ENCODE assay signal across 8 mouse cellular contexts in genomic region chr14:19987358-19987834, GRCm38 (mm10). TPM values are rescaled to one million over a fixed set of nuclear protein-coding genes. Genes with fewer than 3 reads are reported as not detected.
DNase-seq lines count a peak whose midpoint lies in the region; ATAC-seq lines count a peak whose summit lies in the region.

No protein-coding gene starts in this region.

- H3K36me3 ChIP-seq in kidney, embryonic 16.5 days (ENCODE audit: insufficient read depth, low read length) = no peaks in the 10 kb centered on the region
- no peaks in the 10 kb centered on the region for H3K36me3 ChIP-seq in embryonic facial prominence, embryonic 11.5 days (replicated peaks; ENCODE audit: control insufficient read depth, insufficient read depth, low read depth, low read length)
- H3K36me3 ChIP-seq in hindbrain, embryonic 11.5 days (ENCODE audit: control insufficient read depth, insufficient read depth, low read length) = no peaks in the 10 kb centered on the region
- H3K36me3 ChIP-seq in midbrain, embryonic 14.5 days (ENCODE audit: control insufficient read depth, insufficient read depth, low read length) = no peaks in the 10 kb centered on the region

- H3K4me1 ChIP-seq in kidney, embryonic 16.5 days (ENCODE audit: insufficient read depth, low read length) = peaks cover 26% of the 10 kb centered on the region
- peaks cover 11% of the 10 kb centered on the region for H3K4me1 ChIP-seq in embryonic facial prominence, embryonic 11.5 days (ENCODE audit: control insufficient read depth, insufficient read depth, low read length)
- peaks cover 18% of the 10 kb centered on the region for H3K4me1 ChIP-seq in hindbrain, embryonic 11.5 days (replicated peaks; ENCODE audit: control insufficient read depth, insufficient read depth, low read length)
- H3K4me1 ChIP-seq in midbrain, embryonic 14.5 days (ENCODE audit: control insufficient read depth, insufficient read depth, low read length) = peaks cover 37% of the 10 kb centered on the region

- ATAC-seq in kidney, embryonic 16.5 days (ENCODE audit: low FRiP score, low TSS enrichment) = no peak; the same call in 1 of the 2 replicates
- peak; percentile 14; the same call in 1 of the 2 replicates for ATAC-seq in embryonic facial prominence, embryonic 11.5 days (replicated peaks; ENCODE audit: insufficient number of reproducible peaks, low FRiP score, low TSS enrichment, low read depth)
- peak; percentile 83 for ATAC-seq in hindbrain, embryonic 11.5 days (ENCODE audit: low FRiP score)
- ATAC-seq in midbrain, embryonic 14.5 days (ENCODE audit: low FRiP score, low TSS enrichment) = peak; percentile 77

- no peak overlapping the region; the same call in 1 of the 2 replicates for H3K9ac ChIP-seq in kidney, embryonic 16.5 days (replicated peaks; ENCODE audit: low read length)
- H3K9ac ChIP-seq in embryonic facial prominence, embryonic 11.5 days (replicated peaks; ENCODE audit: low read length) = peak overlapping the region; percentile 56
- peak overlapping the region; percentile 55; the same call in 1 of the 2 replicates for H3K9ac ChIP-seq in hindbrain, embryonic 11.5 days (ENCODE audit: low read depth, low read length)
- H3K9ac ChIP-seq in midbrain, embryonic 14.5 days (replicated peaks; ENCODE audit: low read length) = peak overlapping the region; percentile 57

- peak overlapping the region; percentile 88 for H3K27ac ChIP-seq in kidney, embryonic 16.5 days (ENCODE audit: low read length)
- H3K27ac ChIP-seq in embryonic facial prominence, embryonic 11.5 days (replicated peaks; ENCODE audit: low read depth, low read length) = peak overlapping the region; percentile 95
- H3K27ac ChIP-seq in hindbrain, embryonic 11.5 days (ENCODE audit: low read depth, low read length) = peak overlapping the region; percentile 98
- H3K27ac ChIP-seq in midbrain, embryonic 14.5 days (replicated peaks; ENCODE audit: low read depth, low read length) = peak overlapping the region; percentile 99

- H3K9me3 ChIP-seq in kidney, embryonic 16.5 days (ENCODE audit: low read length) = no peaks in the 10 kb centered on the region
- no peaks in the 10 kb centered on the region for H3K9me3 ChIP-seq in embryonic facial prominence, embryonic 11.5 days (replicated peaks; ENCODE audit: control insufficient read depth, low read length)
- H3K9me3 ChIP-seq in hindbrain, embryonic 11.5 days (ENCODE audit: control insufficient read depth, low read length) = no peaks in the 10 kb centered on the region
- H3K9me3 ChIP-seq in midbrain, embryonic 14.5 days (ENCODE audit: control insufficient read depth, low read length) = no peaks in the 10 kb centered on the region

- H3K4me3 ChIP-seq in kidney, embryonic 16.5 days (ENCODE audit: low read length) = peak overlapping the region; percentile 26
- no peak overlapping the region for H3K4me3 ChIP-seq in embryonic facial prominence, embryonic 11.5 days (ENCODE audit: low read depth, low read length)
- H3K4me3 ChIP-seq in hindbrain, embryonic 11.5 days (ENCODE audit: low read depth, low read length) = no peak overlapping the region
- peak overlapping the region; percentile 25 for H3K4me3 ChIP-seq in midbrain, embryonic 14.5 days (replicated peaks; ENCODE audit: low read depth, low read length)

- H3K4me2 ChIP-seq in kidney, embryonic 16.5 days (replicated peaks; ENCODE audit: low read depth, low read length) = peak overlapping the region; percentile 50
- H3K4me2 ChIP-seq in embryonic facial prominence, embryonic 11.5 days (ENCODE audit: low read depth, low read length) = peak overlapping the region; percentile 40
- H3K4me2 ChIP-seq in hindbrain, embryonic 11.5 days (replicated peaks; ENCODE audit: low read depth, low read length) = peak overlapping the region; percentile 47
- peak overlapping the region; percentile 61 for H3K4me2 ChIP-seq in midbrain, embryonic 14.5 days (ENCODE audit: low read length)

- DNase-seq in kidney, adult 18-20 months = no peak
- DNase-seq in embryonic facial prominence, embryonic 11.5 days (ENCODE audit: low spot score) = no peak
- DNase-seq in hindbrain, embryonic 11.5 days (ENCODE audit: low spot score) = no peak
- no peak for DNase-seq in midbrain, embryonic 14.5 days
- DNase-seq in ovary, postnatal 36 days (ENCODE audit: low spot score) = no peak
- no peak for DNase-seq in urinary bladder, postnatal 10 days (ENCODE audit: low spot score)
- no peak for DNase-seq in adrenal gland, postnatal 4 days (ENCODE audit: low spot score in 2 of 2)

- H3K27me3 ChIP-seq in kidney, embryonic 16.5 days (ENCODE audit: insufficient read depth, low read length) = no peaks in the 10 kb centered on the region
- H3K27me3 ChIP-seq in embryonic facial prominence, embryonic 11.5 days (ENCODE audit: control insufficient read depth, insufficient read depth, low read length) = no peaks in the 10 kb centered on the region
- H3K27me3 ChIP-seq in hindbrain, embryonic 11.5 days (ENCODE audit: control insufficient read depth, insufficient read depth, low read length) = no peaks in the 10 kb centered on the region
- H3K27me3 ChIP-seq in midbrain, embryonic 14.5 days (ENCODE audit: control insufficient read depth, insufficient read depth, low read length) = no peaks in the 10 kb centered on the region

- WGBS in kidney, embryonic 16.5 days = 11% methylated on average over 8 of the region's 8 CpGs
- 8% methylated on average over 8 of the region's 8 CpGs for WGBS in embryonic facial prominence, embryonic 11.5 days
- WGBS in hindbrain, embryonic 11.5 days = 2% methylated on average over 8 of the region's 8 CpGs
- 1% methylated on average over 8 of the region's 8 CpGs for WGBS in midbrain, embryonic 14.5 days

RNA-seq across cellular contexts. Expression of gene Gng2, which starts 10.0 kb away (rescaled TPM):
- 52.5 and 53.5 TPM in 2 replicates for polyA plus RNA-seq in kidney, embryonic 16.5 days (2015; fragmentation: Nextera tagmentation; extraction: Ambion mirVana)
- 73.6 and 88.1 TPM in 2 replicates for polyA plus RNA-seq in embryonic facial prominence, embryonic 11.5 days (2014; fragmentation: Nextera tagmentation; extraction: Ambion mirVana)
- 164 and 201 TPM in 2 replicates for polyA plus RNA-seq in hindbrain, embryonic 11.5 days (2014; fragmentation: Nextera tagmentation; extraction: Ambion mirVana)
- 422 and 423 TPM in 2 replicates for polyA plus RNA-seq in midbrain, embryonic 14.5 days (2014; fragmentation: Nextera tagmentation; extraction: Ambion mirVana)
- 10 to 100 TPM; 62.5 to 68.6 TPM for total RNA-seq in adrenal gland, postnatal 4 days (2021)

Comparison
In these comparisons a context has a peak if more than half of its experiments do, and no peak if none do; other contexts are left out.
1. H3K4me3 ChIP-seq: peak in kidney, embryonic 16.5 days (single experiment) and midbrain, embryonic 14.5 days (single experiment); none in embryonic facial prominence, embryonic 11.5 days (single experiment) and hindbrain, embryonic 11.5 days (single experiment).
2. Peak in every context shown above with its lines, with median percentiles within 50 percentile points of each other: H3K27ac ChIP-seq and H3K4me2 ChIP-seq.